Mouse (Mus musculus) mouse embryonic stem cell (cell line): ENCODE data around the gene Cmtm1.
"Not testable (repeated sequence)": the region's sequence is repeated elsewhere in the genome, so short reads cannot be mapped to it uniquely, and the experiment has no call there.

Source experiments
- in situ Hi-C, 2 experiments: fragments of 300-500 bp; cut with MboI; formaldehyde crosslinking; loops; 1 replicate in 1 of 2; 3 replicates in 1 of 2; pipeline ENCODE4 v1.14.3; 2019 to 2020; ENCODE audit warnings: low sequenced_read_pairs in 2 of 2, low pct_unique_long_range_greater_than_20kb in 1 of 2, mixed read lengths in 1 of 2; ENCODE audit not compliant: unreplicated experiment in 1 of 2

Cmtm1 gene

GRCm38 (mm10) chr8:104333786-104334185, 23.8 kb upstream of the Cmtm1 start:
- in situ Hi-C loops = no loop called here

GRCm38 (mm10) chr8:104332665-104333631, 23.0 kb upstream of the Cmtm1 start:
- in situ Hi-C loops = no loop called here

GRCm38 (mm10) chr8:104321930-104322329, 12.0 kb upstream of the Cmtm1 start, which contains the start of gene Cmtm2b:
Cmtm2b (plus strand) TSS chr8:104322230.
- in situ Hi-C loops = not testable (repeated sequence)

DNA sequence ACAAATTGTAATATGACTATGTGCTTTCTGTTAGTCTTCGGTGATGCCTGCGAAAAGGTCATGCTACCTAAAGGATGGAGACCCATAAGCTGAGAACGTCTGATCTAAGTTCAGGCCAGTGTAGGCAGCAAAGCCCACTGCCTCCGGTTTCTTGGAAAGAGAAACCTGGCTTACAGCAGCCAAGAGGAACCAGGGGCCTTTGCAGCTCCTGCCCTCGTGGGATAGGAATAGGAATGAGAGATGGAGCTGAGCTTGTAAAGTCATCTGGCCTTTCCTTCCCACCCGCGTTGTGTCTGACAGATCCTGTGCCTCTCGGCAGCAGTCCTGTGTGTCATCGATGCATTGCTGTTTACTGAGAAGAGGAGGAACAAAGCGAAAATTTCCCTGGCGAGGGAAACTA, 11.3 kb upstream of the Cmtm1 start, which contains the start of gene Gm11020:
TSS of gene Gm11020 (plus strand) at position 301 of the 400 bp plus-strand sequence.
- in situ Hi-C loops = not testable (repeated sequence)

DNA sequence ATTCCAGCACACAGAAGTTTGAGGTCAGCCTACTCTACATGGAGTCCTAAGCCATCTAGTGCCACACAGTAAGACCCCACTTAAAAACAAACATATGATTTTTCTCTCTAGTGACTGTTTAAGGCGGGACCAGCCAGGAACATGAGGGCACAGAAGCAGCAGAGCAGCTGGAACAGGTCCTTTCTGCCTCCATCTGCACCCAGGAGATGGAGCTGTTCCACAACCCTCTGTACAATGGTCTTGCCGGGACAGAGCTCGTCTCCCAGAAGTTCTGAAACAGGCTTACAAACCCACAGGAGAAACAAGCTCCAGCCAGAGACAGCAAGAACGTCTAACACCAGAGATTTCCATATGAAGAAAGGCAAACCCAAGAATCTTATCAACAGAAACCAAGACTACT, 3.4 kb upstream of the Cmtm1 start:
- in situ Hi-C loops = no loop called here

GRCm38 (mm10) chr8:104312023-104312422, 2.1 kb upstream of the Cmtm1 start:
- in situ Hi-C loops = not testable (repeated sequence)

GRCm38 (mm10) chr8:104308341-104308740, 1.6 kb downstream of the Cmtm1 start:
- in situ Hi-C loops = not testable (repeated sequence)

- in situ Hi-C loops = no loop called here
These were observed 5.0 kb downstream of the Cmtm1 start for GRCm38 (mm10) chr8:104304962-104305361.

GRCm38 (mm10) chr8:104302536-104302935, 7.4 kb downstream of the Cmtm1 start:
- in situ Hi-C loops = not testable (repeated sequence)

DNA sequence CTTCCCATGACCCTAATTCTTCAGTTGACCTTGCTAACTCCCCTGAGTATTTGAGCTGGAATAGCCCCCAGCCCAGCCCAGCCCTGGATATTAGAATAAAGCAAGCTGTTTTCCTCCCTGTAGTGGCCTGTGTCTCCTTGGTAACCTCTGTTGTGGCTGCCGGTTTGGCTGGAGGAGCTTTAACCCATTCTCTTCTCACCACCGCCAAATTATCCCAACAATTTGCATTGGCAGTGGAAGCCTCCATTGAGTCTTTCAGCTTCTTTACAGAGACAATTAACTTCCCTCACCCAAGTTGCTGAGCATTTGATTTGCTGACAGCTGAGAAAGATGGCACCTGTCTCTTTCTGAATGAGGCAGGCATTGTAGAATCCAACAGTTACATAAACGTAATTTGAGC, 8.4 kb downstream of the Cmtm1 start:
- in situ Hi-C loops = not testable (repeated sequence)

DNA sequence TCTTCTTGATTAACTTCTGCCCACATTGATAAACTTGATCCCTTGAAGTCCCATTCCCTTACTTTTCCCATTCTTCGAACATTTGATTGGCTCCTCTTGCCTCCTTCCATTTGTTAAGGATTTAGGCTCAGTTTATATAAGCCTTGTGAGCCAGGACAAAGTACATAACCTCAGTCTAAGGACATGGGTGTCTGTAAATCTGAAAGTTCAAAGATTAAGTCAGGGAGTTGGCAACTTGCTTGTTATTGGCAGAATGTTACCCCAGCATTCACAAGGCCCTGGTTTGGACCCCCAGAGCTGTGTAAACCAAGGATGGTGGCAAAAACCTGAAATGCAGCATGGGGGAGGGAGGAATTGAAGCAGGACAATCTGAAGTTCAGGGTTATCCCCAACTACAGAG, 15.5 kb downstream of the Cmtm1 start:
- in situ Hi-C loops = no loop called here

DNA sequence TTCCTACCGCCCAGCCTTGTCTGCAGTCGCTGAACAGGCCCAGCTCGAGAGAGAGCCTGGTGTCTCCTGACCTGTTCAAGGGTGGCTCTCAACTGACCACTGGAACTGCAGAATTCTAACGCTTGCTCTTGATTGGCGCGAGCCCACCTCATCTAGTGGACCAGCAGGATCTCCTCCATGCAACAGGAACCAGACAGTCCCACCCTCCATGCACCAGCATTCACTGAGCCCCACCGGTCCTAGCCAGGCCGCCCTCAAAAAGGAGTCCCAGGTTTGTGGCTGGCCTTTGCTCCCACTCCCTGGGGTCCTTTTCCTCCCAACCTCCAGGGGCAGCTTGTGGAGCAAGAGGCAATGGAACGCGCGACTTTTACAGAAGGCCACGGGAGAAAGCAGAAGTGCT, 16.9 kb downstream of the Cmtm1 start, which contains the start of gene Cmtm2a:
TSS of gene Cmtm2a (minus strand) at position 101 of the 400 bp plus-strand sequence.
- in situ Hi-C loops = not testable (repeated sequence)

GRCm38 (mm10) chr8:104268937-104269440, 41.0 kb downstream of the Cmtm1 start:
- in situ Hi-C loops = no loop called here

- in situ Hi-C loops = no loop called here
These were observed 41.6 kb downstream of the Cmtm1 start for GRCm38 (mm10) chr8:104268368-104268767.

DNA sequence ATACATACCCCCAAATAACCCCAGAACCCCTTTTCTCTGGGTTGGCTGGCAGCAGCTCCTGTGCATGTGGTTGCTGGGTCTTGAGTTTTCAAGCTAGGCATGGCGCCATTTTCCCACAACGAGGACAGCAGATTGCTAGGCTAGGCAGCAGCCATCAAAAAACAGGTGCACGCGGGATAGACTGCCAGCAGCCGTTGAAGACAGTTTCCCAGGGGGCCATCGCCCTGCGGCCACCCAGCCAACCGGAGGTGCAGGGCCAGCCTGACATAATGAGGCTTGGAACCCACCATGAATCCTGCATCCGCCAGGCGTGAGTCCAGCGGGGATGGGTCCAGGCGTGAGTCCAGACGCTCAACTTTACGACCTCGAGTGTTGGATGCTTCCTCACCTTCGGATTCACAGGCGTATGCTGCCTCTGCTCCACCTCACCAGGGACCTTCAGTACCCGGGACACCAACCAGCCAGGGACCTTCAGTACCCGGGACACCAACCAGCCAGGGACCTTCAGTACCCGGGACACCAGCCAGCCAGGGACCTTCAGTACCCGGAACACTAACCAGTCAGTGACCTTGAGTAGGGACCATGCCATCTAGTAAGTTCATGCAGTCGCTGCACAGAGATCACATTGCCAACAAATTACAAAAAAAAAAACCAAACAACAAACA, 45.5 kb downstream of the Cmtm1 start:
- in situ Hi-C loops = not testable (repeated sequence)

- in situ Hi-C loops = not testable (repeated sequence)
These were observed 48.1 kb downstream of the Cmtm1 start for GRCm38 (mm10) chr8:104261802-104262201.

DNA sequence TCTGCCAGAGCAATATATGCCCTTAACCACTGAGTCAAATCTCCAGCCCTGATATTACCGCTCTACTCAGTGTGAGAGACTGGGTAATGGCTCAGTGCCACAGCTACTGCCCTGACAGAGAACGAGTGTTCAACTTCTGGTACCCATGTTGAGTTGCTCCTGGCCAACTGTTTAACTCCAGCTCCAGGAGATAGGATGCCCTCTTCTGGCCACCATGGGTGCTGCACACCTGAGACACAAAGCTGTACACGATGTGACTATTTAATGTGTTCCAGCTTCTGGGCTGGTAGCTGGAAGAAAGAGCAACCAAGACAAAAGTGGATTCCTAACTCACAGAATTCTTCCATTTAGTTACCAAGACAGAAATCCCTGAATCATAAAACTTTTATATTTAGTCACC, 56.9 kb downstream of the Cmtm1 start:
- in situ Hi-C loops = no loop called here

DNA sequence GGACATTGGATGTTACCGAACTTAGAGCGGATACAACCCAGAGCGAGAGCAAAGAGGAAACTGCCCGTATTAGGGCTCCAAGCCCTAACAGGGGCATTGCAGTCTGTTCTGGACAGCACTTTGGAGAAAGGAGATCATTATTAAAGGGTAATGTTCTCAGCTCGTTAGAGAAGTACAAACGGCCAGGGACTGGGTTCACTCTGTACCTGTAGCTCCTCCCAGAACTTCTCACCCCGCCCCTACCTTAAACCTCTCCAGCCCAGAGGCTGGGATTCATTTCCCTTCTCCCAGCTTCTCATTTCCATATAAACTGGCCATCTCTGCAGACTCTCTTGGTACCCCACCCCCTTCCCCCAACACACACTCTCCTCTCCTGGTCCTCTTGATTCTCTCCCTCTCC, 58.5 kb downstream of the Cmtm1 start:
- in situ Hi-C loops = no loop called here
